Mouse (Mus musculus) telencephalon, adult 2 months (tissue): ENCODE data around the gene Ubqln5.

Experiments used
- DNase-seq: peaks from one replicate; pipeline ENCODE4 v3.0.0-alpha.2; 2011; ENCODE audit warnings: low read depth, low spot score

The Ubqln5 gene

GRCm38 (mm10) chr7:104129726-104130125, at the start of gene Ubqln5:
Gene Ubqln5, minus strand, starts transcription at chr7:104129826.
- no peak for DNase-seq

- no peak for DNase-seq
These were observed 49.4 kb upstream of the Ubqln5 start for GRCm38 (mm10) chr7:104179074-104179473.

GRCm38 (mm10) chr7:104178422-104179054, 48.9 kb upstream of the Ubqln5 start:
- DNase-seq: no peak

- DNase-seq: no peak
These were observed 45.5 kb upstream of the Ubqln5 start for GRCm38 (mm10) chr7:104175085-104175484.

- no peak for DNase-seq
These were observed 40.1 kb upstream of the Ubqln5 start for GRCm38 (mm10) chr7:104169634-104170204.

GRCm38 (mm10) chr7:104167105-104167504, 37.5 kb upstream of the Ubqln5 start:
- no peak for DNase-seq

- DNase-seq: no peak
These were observed 20.8 kb upstream of the Ubqln5 start, which contains the start of gene Ubqlnl for GRCm38 (mm10) chr7:104150456-104150855. Gene Ubqlnl, minus strand, starts transcription at chr7:104150556.

GRCm38 (mm10) chr7:104143179-104143578, 13.6 kb upstream of the Ubqln5 start, which contains the start of gene Ubqln3:
Gene Ubqln3, minus strand, starts transcription at chr7:104143279.
- no peak for DNase-seq

- no peak for DNase-seq
These were observed 7.7 kb upstream of the Ubqln5 start, which contains the start of gene Olfr643 for GRCm38 (mm10) chr7:104137305-104137704. Gene Olfr643, minus strand, starts transcription at chr7:104137405.

GRCm38 (mm10) chr7:104104757-104104972, 25.0 kb downstream of the Ubqln5 start, which contains the start of gene Olfr646:
Gene Olfr646, plus strand, starts transcription at chr7:104104873.
- no peak for DNase-seq

GRCm38 (mm10) chr7:104103913-104104756, 25.5 kb downstream of the Ubqln5 start:
- no peak for DNase-seq

- DNase-seq: no peak
These were observed 44.3 kb downstream of the Ubqln5 start, which contains the start of gene Olfr645 for GRCm38 (mm10) chr7:104085365-104085764. Gene Olfr645, minus strand, starts transcription at chr7:104085465.
